Mouse (Mus musculus): ENCODE measurements around the gene Stoml1. TPM values are rescaled to one million over a fixed set of nuclear protein-coding genes. Genes with fewer than 3 reads are reported as not detected.
"Not testable (repeated sequence)": the region's sequence is repeated elsewhere in the genome, so short reads cannot be mapped to it uniquely, and the experiment has no call there.

Stoml1 gene
- polyA plus RNA-seq, 1 experiment from 2014 or later = 107 TPM

- Histone ChIP-seq H3K4me3 (peak overlapping the region; percentile 15; the same call in 1 of the 2 replicates), H3K36me3 (no peaks in the 10 kb centered on the region), H3K9ac (peak overlapping the region; percentile 64), H3K4me1 (replicated peaks) (peaks cover 39% of the 10 kb centered on the region), H3K27me3 (no peaks in the 10 kb centered on the region), H3K9me3 (no peaks in the 10 kb centered on the region), H3K4me2 (peak overlapping the region; percentile 45), H3K27ac (replicated peaks) (peak overlapping the region; percentile 49; the same call in 1 of the 2 replicates)
- 12% methylated on average over 25 of the region's 25 CpGs for WGBS
- ATAC-seq (ENCODE audit: low read depth) = peak; percentile 75
These were observed 5.8 kb upstream of the Stoml1 start for GRCm38 (mm10) chr9:58247064-58247759.

- Histone ChIP-seq H3K4me3 (peak overlapping the region; percentile 39), H3K9me3 (no peaks in the 10 kb centered on the region), H3K27ac (replicated peaks) (0 out of 2 replicates have a peak overlapping the region, but pooled peaks have one; percentile 69), H3K4me2 (peak overlapping the region; percentile 58), H3K9ac (peak overlapping the region; percentile 74; the same call in 1 of the 2 replicates), H3K4me1 (replicated peaks) (peaks cover 36% of the 10 kb centered on the region), H3K36me3 (no peaks in the 10 kb centered on the region), H3K27me3 (no peaks in the 10 kb centered on the region)
- no peak for ATAC-seq (ENCODE audit: low read depth)
- WGBS = 52% methylated on average over 7 of the region's 7 CpGs
These were observed 4.1 kb upstream of the Stoml1 start for GRCm38 (mm10) chr9:58248746-58249413.

- ATAC-seq (ENCODE audit: low read depth) = no peak
- peak within 1 kb of the TSS; percentile 74 for H3K9ac ChIP-seq
- peak within 1 kb of the TSS; percentile 39 for H3K4me3 ChIP-seq
- WGBS = 3% methylated on average over 16 of the region's 16 CpGs
- no peaks in the 10 kb centered on the region for H3K36me3 ChIP-seq
- peak within 1 kb of the TSS; percentile 58 for H3K4me2 ChIP-seq
- H3K9me3 ChIP-seq = no peaks in the 10 kb centered on the region
- peaks cover 44% of the 10 kb centered on the region for H3K4me1 ChIP-seq (replicated peaks)
- H3K27ac ChIP-seq (replicated peaks) = peak within 1 kb of the TSS; percentile 69
- H3K27me3 ChIP-seq = no peaks in the 10 kb centered on the region
These were observed 3.3 kb upstream of the Stoml1 start, which contains the start of gene Pml for GRCm38 (mm10) chr9:58249592-58250192. Pml (minus strand) TSS chr9:58249786.

GRCm38 (mm10) chr9:58250322-58250721, 2.6 kb upstream of the Stoml1 start:
- Histone ChIP-seq H3K4me1 (replicated peaks) (peaks cover 49% of the 10 kb centered on the region), H3K9ac (0 out of 2 replicates have a peak overlapping the region, but pooled peaks have one; percentile 74), H3K4me3 (no peak overlapping the region), H3K27me3 (no peaks in the 10 kb centered on the region), H3K27ac (replicated peaks) (no peak overlapping the region), H3K4me2 (peak overlapping the region; percentile 58), H3K36me3 (no peaks in the 10 kb centered on the region), H3K9me3 (no peaks in the 10 kb centered on the region)
- no peak for ATAC-seq (ENCODE audit: low read depth)
- 80% methylated on average over 8 of the region's 8 CpGs for WGBS

GRCm38 (mm10) chr9:58250730-58251129, 2.2 kb upstream of the Stoml1 start:
- peaks cover 49% of the 10 kb centered on the region for H3K4me1 ChIP-seq (replicated peaks)
- not testable (repeated sequence) for H3K27me3 ChIP-seq; H3K4me3 ChIP-seq; H3K36me3 ChIP-seq; H3K9ac ChIP-seq; H3K27ac ChIP-seq (replicated peaks); H3K4me2 ChIP-seq; ATAC-seq (ENCODE audit: low read depth); H3K9me3 ChIP-seq
- 95% methylated on average over 1 of the region's 1 CpGs for WGBS

GRCm38 (mm10) chr9:58253805-58254122, 800 bp downstream of the Stoml1 start:
- H3K9me3 ChIP-seq; ATAC-seq (ENCODE audit: low read depth); H3K27me3 ChIP-seq: not testable (repeated sequence)
- Histone ChIP-seq H3K4me3 (peak overlapping the region; percentile 88), H3K36me3 (peaks cover 32% of the 10 kb centered on the region), H3K9ac (peak overlapping the region; percentile 93), H3K27ac (replicated peaks) (peak overlapping the region; percentile 78), H3K4me2 (peak overlapping the region; percentile 85), H3K4me1 (replicated peaks) (peaks cover 34% of the 10 kb centered on the region)
- 70% methylated on average over 5 of the region's 5 CpGs for WGBS

GRCm38 (mm10) chr9:58255105-58255504, 2.1 kb downstream of the Stoml1 start:
- Histone ChIP-seq H3K4me3 (no peak overlapping the region), H3K27me3 (no peaks in the 10 kb centered on the region), H3K36me3 (peaks cover 43% of the 10 kb centered on the region), H3K9me3 (no peaks in the 10 kb centered on the region), H3K27ac (replicated peaks) (no peak overlapping the region), H3K4me1 (replicated peaks) (peaks cover 20% of the 10 kb centered on the region), H3K4me2 (no peak overlapping the region), H3K9ac (no peak overlapping the region)
- 42% methylated on average over 2 of the region's 2 CpGs for WGBS
- no peak for ATAC-seq (ENCODE audit: low read depth)

- 91% methylated on average over 10 of the region's 10 CpGs for WGBS
- Histone ChIP-seq H3K9ac (no peak overlapping the region), H3K36me3 (peaks cover 51% of the 10 kb centered on the region), H3K9me3 (no peaks in the 10 kb centered on the region), H3K4me2 (no peak overlapping the region), H3K4me1 (replicated peaks) (peaks cover 18% of the 10 kb centered on the region), H3K27me3 (no peaks in the 10 kb centered on the region), H3K4me3 (no peak overlapping the region), H3K27ac (replicated peaks) (no peak overlapping the region)
- no peak for ATAC-seq (ENCODE audit: low read depth)
These were observed 3.0 kb downstream of the Stoml1 start for GRCm38 (mm10) chr9:58255704-58256685.

GRCm38 (mm10) chr9:58262507-58262906, 9.5 kb downstream of the Stoml1 start:
- 95% methylated on average over 5 of the region's 5 CpGs for WGBS
- Histone ChIP-seq H3K27ac (replicated peaks) (no peak overlapping the region), H3K36me3 (peaks cover 57% of the 10 kb centered on the region), H3K9ac (no peak overlapping the region), H3K4me1 (replicated peaks) (peaks cover 10% of the 10 kb centered on the region; the same call in 1 of the 2 replicates), H3K4me2 (no peak overlapping the region), H3K27me3 (no peaks in the 10 kb centered on the region), H3K9me3 (no peaks in the 10 kb centered on the region), H3K4me3 (no peak overlapping the region)
- ATAC-seq (ENCODE audit: low read depth) = no peak

- Histone ChIP-seq H3K27me3 (no peaks in the 10 kb centered on the region), H3K4me1 (replicated peaks) (peaks cover 10% of the 10 kb centered on the region; the same call in 1 of the 2 replicates), H3K4me2 (no peak overlapping the region), H3K9ac (no peak overlapping the region), H3K36me3 (peaks cover 31% of the 10 kb centered on the region), H3K9me3 (no peaks in the 10 kb centered on the region), H3K4me3 (no peak overlapping the region), H3K27ac (replicated peaks) (no peak overlapping the region)
- ATAC-seq (ENCODE audit: low read depth) = no peak
- 76% methylated on average over 3 of the region's 3 CpGs for WGBS
These were observed 12.4 kb downstream of the Stoml1 start for GRCm38 (mm10) chr9:58265368-58265767.

GRCm38 (mm10) chr9:58266571-58267011, 13.6 kb downstream of the Stoml1 start:
- Histone ChIP-seq H3K27me3 (no peaks in the 10 kb centered on the region), H3K36me3 (peaks cover 22% of the 10 kb centered on the region), H3K4me1 (replicated peaks) (peaks cover 10% of the 10 kb centered on the region; the same call in 1 of the 2 replicates), H3K27ac (replicated peaks) (no peak overlapping the region; the same call in 1 of the 2 replicates), H3K4me2 (no peak overlapping the region), H3K9ac (no peak overlapping the region), H3K9me3 (no peaks in the 10 kb centered on the region), H3K4me3 (no peak overlapping the region)
- no peak for ATAC-seq (ENCODE audit: low read depth)
- WGBS = 48% methylated on average over 4 of the region's 4 CpGs
